Mouse (Mus musculus) Muller cell, postnatal 12 days (primary cell): ENCODE measurements around the gene Arl8a.

Experiments
- DNase-seq: peaks from one replicate; pipeline ENCODE4 v3.0.0-alpha.2; 2015; ENCODE audit errors: inconsistent ontology term

Arl8a gene

DNA sequence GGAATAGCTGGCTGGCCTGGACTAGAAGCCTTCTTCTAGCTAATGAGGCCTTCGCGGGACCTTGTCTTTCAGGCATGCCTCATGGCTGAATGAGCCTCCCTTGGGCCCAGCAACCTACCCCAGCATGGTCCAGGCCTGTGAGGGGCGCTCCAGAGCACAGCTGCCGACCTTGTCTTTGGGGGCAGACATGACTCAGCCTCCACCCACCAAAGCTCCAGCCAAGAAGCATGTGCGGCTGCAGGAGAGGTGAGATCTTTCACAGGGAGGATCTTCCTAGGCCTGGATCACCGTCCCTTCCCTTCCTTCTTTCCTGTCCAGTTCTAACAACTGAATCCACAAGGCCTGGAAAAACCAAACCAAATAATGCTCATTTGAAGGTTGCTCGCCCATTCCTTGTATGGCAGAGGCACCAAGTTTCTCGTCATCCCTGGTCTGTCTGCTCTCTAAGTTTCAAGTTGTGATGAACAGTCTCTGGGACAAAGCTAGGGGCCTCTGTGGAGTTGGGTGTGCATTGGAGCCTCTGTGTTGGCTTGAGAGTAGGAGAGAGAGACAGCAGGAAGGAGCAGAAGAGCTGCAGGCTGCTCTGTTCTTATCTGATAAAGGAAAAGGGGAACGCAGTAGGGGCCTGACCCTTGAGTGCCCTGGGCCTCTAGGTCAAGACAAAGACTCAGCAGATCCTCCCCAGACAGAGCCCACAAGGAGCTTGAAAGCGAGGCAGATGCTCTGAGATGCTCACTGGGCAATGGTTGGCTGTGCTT, 12.8 kb upstream of the Arl8a start:
- DNase-seq = no peak

GRCm38 (mm10) chr1:135135111-135135787, 11.4 kb upstream of the Arl8a start:
- no peak for DNase-seq

GRCm38 (mm10) chr1:135136500-135136899, 10.1 kb upstream of the Arl8a start:
- DNase-seq = peak; percentile 57

DNA sequence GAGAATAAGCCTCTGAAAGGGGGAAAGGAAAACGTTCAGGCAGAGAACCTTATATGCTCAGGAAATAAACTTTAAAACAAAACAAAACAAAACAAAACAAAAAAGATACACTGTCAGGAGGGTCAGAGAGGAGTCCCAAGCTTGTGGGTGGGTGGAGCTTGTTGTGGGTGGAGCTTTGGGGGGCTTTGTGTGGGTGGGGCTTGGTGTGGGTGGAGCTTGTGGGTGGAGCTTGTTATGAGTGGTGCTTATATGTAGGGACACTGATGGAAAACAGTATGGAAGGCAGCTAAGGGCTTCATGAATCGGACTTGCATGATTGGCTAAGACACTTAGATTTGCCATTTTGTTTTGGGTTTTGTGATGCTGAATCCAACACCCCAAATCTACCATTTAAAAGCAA, 6.7 kb upstream of the Arl8a start:
- no peak for DNase-seq

DNA sequence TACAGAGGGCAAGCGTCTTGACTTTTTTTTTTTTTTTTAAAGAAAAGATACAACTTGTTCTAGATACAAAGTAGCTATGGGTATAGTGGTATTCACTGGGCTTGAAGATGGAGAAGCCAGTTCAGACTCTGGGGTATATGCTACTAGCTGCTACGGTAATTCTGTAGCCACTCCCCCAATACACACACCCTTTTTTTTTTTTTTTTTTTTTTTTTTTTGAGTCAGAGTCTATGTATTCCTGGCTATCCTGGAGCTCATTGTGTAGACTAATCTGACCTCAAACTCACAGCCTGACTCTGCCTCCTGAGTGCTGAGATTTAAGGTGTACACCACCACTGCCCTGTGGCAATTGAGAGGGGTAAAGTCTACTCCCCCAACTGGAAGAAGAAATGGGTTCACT, 4.2 kb upstream of the Arl8a start:
- DNase-seq = no peak

GRCm38 (mm10) chr1:135143940-135144339, 2.7 kb upstream of the Arl8a start:
- no peak for DNase-seq

GRCm38 (mm10) chr1:135146946-135147701, 500 bp downstream of the Arl8a start:
- peak; percentile 93 for DNase-seq

GRCm38 (mm10) chr1:135147702-135148058, 1.1 kb downstream of the Arl8a start:
- no peak for DNase-seq

DNA sequence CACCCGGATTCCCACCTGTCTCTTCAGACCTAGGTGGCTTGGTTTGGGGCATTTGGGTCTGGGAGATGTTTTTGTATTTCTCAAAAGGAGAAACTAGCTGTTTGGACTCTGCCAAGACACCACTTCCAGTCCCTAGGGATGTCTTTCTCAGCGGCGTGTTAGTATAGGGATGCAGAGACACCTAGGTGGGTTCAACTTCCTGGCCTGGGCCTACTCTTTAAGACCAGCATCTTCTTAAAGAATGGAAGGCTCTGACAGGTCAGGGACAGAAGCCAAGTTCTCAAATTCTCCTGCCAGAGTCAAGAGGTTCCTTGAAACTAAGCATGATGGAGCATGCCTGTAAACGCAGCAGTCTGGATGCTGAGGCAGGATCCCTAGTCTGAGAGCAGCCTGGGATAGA, 1.9 kb downstream of the Arl8a start:
- DNase-seq = no peak

DNA sequence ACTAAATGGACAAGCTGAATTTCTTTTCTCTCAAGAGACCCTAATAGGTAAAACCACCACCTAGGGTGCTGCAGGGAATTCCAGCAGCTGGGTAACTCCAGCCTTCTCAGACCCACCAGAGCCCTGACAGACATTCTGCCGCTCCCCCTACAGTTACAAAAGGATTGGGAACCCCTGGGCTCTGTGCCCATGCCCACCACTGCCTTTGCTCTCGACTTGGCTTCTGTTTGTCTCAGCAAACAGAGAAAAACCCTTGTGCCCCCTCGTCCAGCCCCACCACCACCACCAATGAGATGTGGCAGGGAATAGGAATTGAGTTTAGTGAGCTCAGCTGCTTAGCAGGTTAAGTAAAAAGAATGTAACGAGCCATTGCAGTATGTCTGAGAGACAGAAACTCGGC, 2.4 kb downstream of the Arl8a start:
- DNase-seq = no peak

GRCm38 (mm10) chr1:135154011-135154410, 7.4 kb downstream of the Arl8a start:
- DNase-seq = no peak

- peak; percentile 88 for DNase-seq
These were observed 7.9 kb downstream of the Arl8a start for GRCm38 (mm10) chr1:135154411-135154959.

- DNase-seq = no peak
These were observed 9.7 kb downstream of the Arl8a start for GRCm38 (mm10) chr1:135156300-135156699.

GRCm38 (mm10) chr1:135158633-135159032, 12.0 kb downstream of the Arl8a start:
- no peak for DNase-seq

- DNase-seq = peak; percentile 47
These were observed 12.4 kb downstream of the Arl8a start for GRCm38 (mm10) chr1:135159074-135159473.

- no peak for DNase-seq
These were observed 13.0 kb downstream of the Arl8a start for GRCm38 (mm10) chr1:135159556-135160123.

- DNase-seq = no peak
These were observed 13.9 kb downstream of the Arl8a start for GRCm38 (mm10) chr1:135160411-135161050.

GRCm38 (mm10) chr1:135162720-135163119, 16.1 kb downstream of the Arl8a start:
- no peak for DNase-seq

GRCm38 (mm10) chr1:135167435-135167834, 20.8 kb downstream of the Arl8a start, which contains the start of gene Gpr37l1:
Gpr37l1 (minus strand) TSS chr1:135167681.
- no peak for DNase-seq

DNA sequence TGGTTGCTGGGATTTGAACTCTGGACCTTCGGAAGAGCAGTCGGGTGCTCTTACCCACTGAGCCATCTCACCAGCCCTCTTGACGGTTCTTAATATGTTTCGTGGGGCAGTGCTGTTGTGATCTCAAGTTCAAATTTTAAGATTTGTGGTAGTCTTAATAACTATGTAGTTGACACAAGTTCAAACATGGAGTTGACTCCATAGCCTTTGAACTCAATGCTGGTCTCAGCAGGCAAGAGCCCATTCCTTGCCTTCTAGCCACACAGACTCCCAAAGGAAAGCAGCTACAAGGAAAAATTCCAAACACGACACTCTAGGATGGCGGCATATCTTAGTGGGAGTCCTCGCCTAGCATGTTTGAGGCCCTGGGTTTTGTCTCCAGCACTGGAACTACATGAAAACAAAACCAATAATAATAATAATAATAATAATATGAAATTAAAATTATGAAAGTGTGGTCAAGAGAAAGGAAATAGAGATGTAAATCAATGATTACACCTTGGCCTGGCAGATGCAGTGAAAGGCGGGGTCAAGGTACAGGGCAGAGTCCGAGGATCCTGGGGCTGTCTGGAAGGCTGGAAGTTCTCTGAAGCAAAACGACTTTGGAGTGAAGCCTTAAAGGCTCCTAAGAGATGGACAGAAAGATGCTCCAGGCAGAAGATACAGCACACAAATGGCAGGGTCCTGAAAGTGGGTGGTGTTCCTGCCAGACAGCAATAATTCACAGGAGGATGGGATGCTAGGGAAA, 22.0 kb downstream of the Arl8a start:
- DNase-seq = no peak
